Mouse (Mus musculus) neural tube, embryonic 15.5 days (tissue): ENCODE results near the gene Abhd16a. TPM values are rescaled to one million over a fixed set of nuclear protein-coding genes. Genes with fewer than 3 reads are reported as not detected.
A peak's percentile ranks its signal among the peaks of the same experiment; 100 is the strongest.

Experiments
- ATAC-seq: fragments of 200-750 bp; cut with Nextera tagmentation; 2 replicates; pipeline ENCODE4 v1.8.0; 2017; ENCODE audit warnings: mild to moderate bottlenecking, moderate TSS enrichment, moderate library complexity; ENCODE audit not compliant: low FRiP score
- H3K27ac ChIP-seq: fragments of 300-500 bp; sonication (generic); replicated peaks from 2 replicates; pipeline ENCODE4 v1.5.1; 2015; ENCODE audit warnings: mild to moderate bottlenecking, inconsistent platforms
- H3K27me3 ChIP-seq: fragments of 300-500 bp; sonication (generic); replicated peaks from 2 replicates; pipeline ENCODE4 v1.6.1; 2015; ENCODE audit warnings: inconsistent platforms
- H3K36me3 ChIP-seq: fragments of 300-500 bp; sonication (generic); 2 replicates; pipeline ENCODE4 v1.6.1; 2015; ENCODE audit warnings: inconsistent platforms
- H3K4me1 ChIP-seq: fragments of 300-500 bp; sonication (generic); 2 replicates; pipeline ENCODE4 v1.6.1; 2015; ENCODE audit warnings: inconsistent platforms
- H3K4me2 ChIP-seq: fragments of 300-500 bp; sonication (generic); 2 replicates; pipeline ENCODE4 v1.6.1; 2015; ENCODE audit warnings: inconsistent platforms, mild to moderate bottlenecking, moderate library complexity
- H3K4me3 ChIP-seq: fragments of 300-500 bp; sonication (generic); replicated peaks from 2 replicates; pipeline ENCODE4 v1.5.1; 2015; ENCODE audit warnings: mild to moderate bottlenecking, inconsistent platforms
- H3K9ac ChIP-seq: fragments of 300-500 bp; sonication (generic); replicated peaks from 2 replicates; pipeline ENCODE4 v1.6.1; 2015; ENCODE audit warnings: mild to moderate bottlenecking, inconsistent platforms
- H3K9me3 ChIP-seq: fragments of 300-500 bp; sonication (generic); replicated peaks from 2 replicates; pipeline ENCODE4 v1.6.1; 2016; ENCODE audit warnings: inconsistent platforms
- WGBS: fragments of 180-500 bp; shearing (Covaris S2); methylation state at CpG from one replicate; pipeline ENCODE4 v1.1.7; 2015; ENCODE audit warnings: mixed read lengths; 5-methylcytosine and 5-hydroxymethylcytosine counted together
- polyA plus RNA-seq: library from polyadenylated mRNA; unstranded; fragments of >200 nt; fragmentation: Nextera tagmentation; extraction: Ambion mirVana; gene quantifications from 2 replicates; pipeline ENCODE4 v1.2.1, GENCODE M21; 2015

Abhd16a gene
- polyA plus RNA-seq, 1 experiment from 2014 or later = 110 TPM

- Histone ChIP-seq H3K27me3 (peaks cover 45% of the 10 kb centered on the region), H3K36me3 (peaks cover 16% of the 10 kb centered on the region), H3K4me1 (peaks cover 38% of the 10 kb centered on the region), H3K9ac (no peak overlapping the region), H3K27ac (no peak overlapping the region), H3K4me2 (no peak overlapping the region), H3K4me3 (no peak overlapping the region), H3K9me3 (no peaks in the 10 kb centered on the region)
- 89% methylated on average over 3 of the region's 3 CpGs for WGBS
- no peak for ATAC-seq
Observed at GRCm38 (mm10) chr17:35063466-35063865, 25.6 kb upstream of the Abhd16a start.

GRCm38 (mm10) chr17:35064378-35064877 is 24.6 kb upstream of the Abhd16a start:
- Histone ChIP-seq H3K4me2 (peak overlapping the region; percentile 55), H3K9ac (no peak overlapping the region), H3K36me3 (peaks cover 16% of the 10 kb centered on the region)

DNA sequence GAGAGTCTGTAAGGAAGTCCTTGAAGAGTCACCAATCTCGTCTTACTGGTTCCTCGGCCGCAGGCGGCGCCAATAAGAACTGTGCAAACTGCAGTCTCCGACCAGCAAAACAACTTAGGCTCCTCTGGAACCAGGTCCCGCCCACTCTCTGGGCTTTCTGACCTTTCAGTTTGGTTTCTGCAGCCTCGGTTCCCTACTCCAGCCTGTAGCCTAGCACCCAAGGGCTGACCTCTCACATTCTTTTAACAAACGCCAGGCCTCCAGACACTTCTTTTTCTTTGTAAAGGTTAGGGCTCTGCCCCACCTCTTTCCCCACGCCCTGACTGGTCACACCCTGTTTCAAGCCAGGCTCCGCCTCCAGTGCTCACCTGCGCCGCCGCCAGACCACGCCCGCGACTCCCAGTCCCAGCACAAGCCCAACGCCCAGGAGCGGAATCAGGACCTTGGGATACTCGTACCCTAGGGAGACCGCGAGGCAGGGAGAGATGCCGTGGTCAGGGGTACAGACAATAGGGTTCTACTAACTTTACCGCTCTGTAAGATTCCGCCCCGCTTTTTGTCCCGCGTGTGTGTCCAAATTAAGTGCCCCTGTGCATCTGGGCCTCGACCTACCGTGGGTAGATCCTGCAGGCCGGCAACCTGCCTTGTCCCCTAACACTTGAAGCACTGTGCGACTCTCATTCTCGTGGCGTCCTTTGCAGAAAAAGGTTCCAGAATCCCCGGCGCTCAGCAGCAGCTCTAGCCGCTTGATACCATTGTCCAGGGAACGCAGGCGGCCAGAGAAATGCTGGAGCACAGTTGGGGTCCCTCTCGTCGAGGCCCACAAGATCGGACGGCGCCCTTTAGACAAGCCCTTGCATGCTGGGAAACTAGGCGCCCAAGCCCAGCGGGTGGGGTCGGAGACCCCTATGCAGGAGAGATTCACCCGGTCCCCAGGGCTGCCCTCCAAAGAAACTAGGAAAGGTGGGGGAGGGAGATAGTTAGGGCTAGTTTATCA is 23.8 kb upstream of the Abhd16a start, which contains the start of gene Ly6g6c:
Gene Ly6g6c (plus strand): TSS at position 438 of the 997 bp plus-strand sequence.
- Histone ChIP-seq H3K9me3 (no peaks in the 10 kb centered on the region), H3K36me3 (peaks cover 16% of the 10 kb centered on the region), H3K4me2 (peak within 1 kb of the TSS; percentile 55), H3K27ac (no peak within 1 kb of the TSS), H3K4me1 (peaks cover 27% of the 10 kb centered on the region), H3K27me3 (peaks cover 45% of the 10 kb centered on the region), H3K9ac (no peak within 1 kb of the TSS), H3K4me3 (peak within 1 kb of the TSS; percentile 21)
- ATAC-seq = no peak
- WGBS = 1% methylated on average over 48 of the region's 48 CpGs

More at GRCm38 (mm10) chr17:35064378-35064877, 24.6 kb upstream of the Abhd16a start:
- Histone ChIP-seq H3K9me3 (no peaks in the 10 kb centered on the region), H3K27me3 (peaks cover 45% of the 10 kb centered on the region), H3K27ac (no peak overlapping the region), H3K4me1 (peaks cover 34% of the 10 kb centered on the region), H3K4me3 (no peak overlapping the region)
- 32% methylated on average over 10 of the region's 10 CpGs for WGBS
- ATAC-seq = no peak

GRCm38 (mm10) chr17:35066084-35066483 is 23.0 kb upstream of the Abhd16a start, which contains the start of gene Mpig6b:
Gene Mpig6b (minus strand): TSS chr17:35066184.
- peak within 1 kb of the TSS; percentile 21 for H3K4me3 ChIP-seq
- no peak within 1 kb of the TSS for H3K27ac ChIP-seq
- peaks cover 19% of the 10 kb centered on the region for H3K4me1 ChIP-seq
- ATAC-seq = no peak
- H3K36me3 ChIP-seq = peaks cover 10% of the 10 kb centered on the region
- H3K27me3 ChIP-seq = peaks cover 45% of the 10 kb centered on the region
- H3K9me3 ChIP-seq = no peaks in the 10 kb centered on the region
- H3K9ac ChIP-seq = no peak within 1 kb of the TSS
- WGBS = 49% methylated on average over 10 of the region's 10 CpGs
- H3K4me2 ChIP-seq = peak within 1 kb of the TSS; percentile 55

DNA sequence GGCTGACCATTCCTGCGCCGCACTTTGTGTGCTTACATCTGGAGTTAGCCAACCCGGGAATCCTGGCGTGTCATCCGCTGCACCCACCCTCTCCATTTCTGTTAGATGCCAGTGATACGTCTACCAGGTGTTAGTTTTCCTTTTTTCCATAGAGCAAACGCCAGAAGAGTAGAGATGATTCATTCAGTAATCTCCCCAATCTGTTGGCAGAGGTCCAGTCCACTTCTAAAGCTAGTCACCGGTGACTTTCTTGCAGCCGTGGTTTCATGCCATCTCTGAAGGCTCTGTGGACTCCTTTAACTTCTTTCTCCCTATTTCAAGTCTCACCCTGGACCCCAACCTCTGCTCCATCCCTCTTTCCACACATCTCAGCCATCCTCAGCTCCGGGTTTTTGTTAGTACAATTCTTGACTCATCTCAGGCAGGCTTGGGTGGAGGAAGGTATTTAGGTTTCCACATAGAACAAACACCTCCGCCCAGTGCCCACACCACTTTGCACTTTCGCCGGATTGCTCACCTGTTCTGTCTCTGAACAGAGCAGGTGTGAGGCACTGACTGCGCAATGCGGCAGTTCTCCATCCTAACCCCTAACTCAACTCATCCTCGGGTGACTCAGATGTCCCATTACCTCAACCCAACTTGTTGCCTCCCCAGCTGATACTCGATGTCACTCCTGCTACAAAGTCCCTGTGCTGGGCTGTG is 20.7 kb upstream of the Abhd16a start:
- H3K9me3 ChIP-seq = no peaks in the 10 kb centered on the region
- no peaks in the 10 kb centered on the region for H3K36me3 ChIP-seq
- H3K27me3 ChIP-seq = peaks cover 43% of the 10 kb centered on the region
- no peak overlapping the region for H3K9ac ChIP-seq
- no peak overlapping the region for H3K4me2 ChIP-seq
- H3K4me1 ChIP-seq = peaks cover 16% of the 10 kb centered on the region
- ATAC-seq = no peak
- WGBS = 87% methylated on average over 17 of the region's 17 CpGs
- no peak overlapping the region for H3K27ac ChIP-seq
- no peak overlapping the region for H3K4me3 ChIP-seq

- H3K9me3 ChIP-seq = no peaks in the 10 kb centered on the region
- H3K4me3 ChIP-seq = no peak overlapping the region
- H3K36me3 ChIP-seq = no peaks in the 10 kb centered on the region
- no peak overlapping the region for H3K9ac ChIP-seq
- 61% methylated on average over 6 of the region's 6 CpGs for WGBS
- no peak overlapping the region for H3K4me2 ChIP-seq
- ATAC-seq = no peak
- no peak overlapping the region for H3K27ac ChIP-seq
- H3K4me1 ChIP-seq = peaks cover under 1% of the 10 kb centered on the region; the same call in 1 of the 2 replicates
- peaks cover 22% of the 10 kb centered on the region for H3K27me3 ChIP-seq
Observed at GRCm38 (mm10) chr17:35070556-35071229, 18.4 kb upstream of the Abhd16a start.

DNA sequence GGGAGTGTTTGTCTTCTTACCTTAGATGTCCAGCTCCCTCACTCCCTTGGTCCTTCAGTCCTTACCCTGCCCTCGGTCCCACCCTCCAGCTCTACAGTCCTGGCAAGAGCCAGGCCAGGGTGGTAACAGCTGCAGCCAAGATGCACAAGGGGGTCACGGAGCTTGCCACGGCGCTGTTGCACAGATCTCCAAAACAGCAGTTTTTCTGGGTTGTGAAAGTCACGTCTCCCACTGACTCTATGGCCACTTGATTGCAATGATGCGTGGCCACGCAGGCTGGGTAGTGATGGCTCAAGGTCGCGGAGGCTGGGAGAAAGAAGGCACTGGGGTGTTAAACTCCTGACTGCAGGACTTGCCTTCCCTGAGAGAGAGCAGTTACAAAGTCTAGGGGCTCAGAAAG is 17.6 kb upstream of the Abhd16a start:
- WGBS = 80% methylated on average over 9 of the region's 9 CpGs
- ATAC-seq = no peak

GRCm38 (mm10) chr17:35074097-35074496 is 15.0 kb upstream of the Abhd16a start:
- H3K27ac ChIP-seq = no peak overlapping the region
- no peaks in the 10 kb centered on the region for H3K36me3 ChIP-seq
- no peaks in the 10 kb centered on the region for H3K27me3 ChIP-seq
- no peak overlapping the region for H3K4me2 ChIP-seq
- no peak for ATAC-seq
- 40% methylated on average over 17 of the region's 17 CpGs for WGBS
- peaks cover 15% of the 10 kb centered on the region for H3K4me1 ChIP-seq
- H3K9me3 ChIP-seq = no peaks in the 10 kb centered on the region
- H3K4me3 ChIP-seq = no peak overlapping the region
- H3K9ac ChIP-seq = no peak overlapping the region

More for the DNA sequence above, 17.6 kb upstream of the Abhd16a start:
- Histone ChIP-seq H3K4me2 (no peak overlapping the region), H3K4me1 (no peaks in the 10 kb centered on the region), H3K36me3 (no peaks in the 10 kb centered on the region), H3K4me3 (no peak overlapping the region), H3K9me3 (no peaks in the 10 kb centered on the region), H3K27ac (no peak overlapping the region), H3K27me3 (peaks cover 14% of the 10 kb centered on the region), H3K9ac (no peak overlapping the region)

GRCm38 (mm10) chr17:35076507-35077176 is 12.4 kb upstream of the Abhd16a start, which contains the start of gene Ly6g6e:
Gene Ly6g6e (plus strand): TSS chr17:35076902.
- Histone ChIP-seq H3K4me2 (peak within 1 kb of the TSS; percentile 49), H3K36me3 (no peaks in the 10 kb centered on the region), H3K27ac (no peak within 1 kb of the TSS), H3K9me3 (no peaks in the 10 kb centered on the region), H3K4me1 (peaks cover 15% of the 10 kb centered on the region), H3K27me3 (no peaks in the 10 kb centered on the region), H3K4me3 (peak within 1 kb of the TSS; percentile 21), H3K9ac (0 out of 2 replicates have a peak within 1 kb of the TSS, but pooled peaks have one; percentile 14)
- ATAC-seq = no peak
- 25% methylated on average over 10 of the region's 10 CpGs for WGBS

- no peaks in the 10 kb centered on the region for H3K36me3 ChIP-seq
- WGBS = 19% methylated on average over 2 of the region's 2 CpGs
- peaks cover 15% of the 10 kb centered on the region for H3K4me1 ChIP-seq
- H3K4me2 ChIP-seq = peak overlapping the region; percentile 49
- H3K9me3 ChIP-seq = no peaks in the 10 kb centered on the region
- H3K27ac ChIP-seq = no peak overlapping the region
- ATAC-seq = peak; percentile 22; the same call in 1 of the 2 replicates
- no peaks in the 10 kb centered on the region for H3K27me3 ChIP-seq
- H3K4me3 ChIP-seq = peak overlapping the region; percentile 21; the same call in 1 of the 2 replicates
- H3K9ac ChIP-seq = 0 out of 2 replicates have a peak overlapping the region, but pooled peaks have one; percentile 14
Observed at GRCm38 (mm10) chr17:35077285-35077684, 11.8 kb upstream of the Abhd16a start.
